Mouse (Mus musculus) ES-Bruce4 (cell line): ENCODE measurements around the gene Trub1. TPM values are rescaled to one million over a fixed set of nuclear protein-coding genes. Genes with fewer than 3 reads are reported as not detected.

Source experiments
- H3K27ac ChIP-seq: 2 replicates; pipeline ENCODE4 v1.5.1; 2012; ENCODE audit warnings: low read length, inconsistent platforms; ENCODE audit not compliant: insufficient read depth
- H3K27me3 ChIP-seq: 2 replicates; pipeline ENCODE4 v1.6.1; 2012; ENCODE audit warnings: mild to moderate bottlenecking, low read length, inconsistent platforms; ENCODE audit not compliant: control insufficient read depth, poor library complexity, insufficient read depth, severe bottlenecking
- H3K36me3 ChIP-seq: 2 replicates; pipeline ENCODE4 v1.6.1; 2012; ENCODE audit warnings: inconsistent platforms, mild to moderate bottlenecking, low read length, moderate library complexity; ENCODE audit not compliant: control insufficient read depth, poor library complexity, insufficient read depth, severe bottlenecking
- H3K4me1 ChIP-seq: one replicate; pipeline ENCODE4 v1.8.1; 2011; ENCODE audit warnings: low read length; ENCODE audit not compliant: control insufficient read depth, insufficient read depth
- H3K4me3 ChIP-seq: 2 replicates; pipeline ENCODE4 v1.5.1; 2011; ENCODE audit warnings: low read depth, mild to moderate bottlenecking, low read length
- H3K9ac ChIP-seq: 2 replicates; pipeline ENCODE4 v1.6.1; 2012; ENCODE audit warnings: low read depth, mild to moderate bottlenecking, inconsistent platforms; ENCODE audit not compliant: poor library complexity, severe bottlenecking
- H3K9me3 ChIP-seq: replicated peaks from 2 replicates; pipeline ENCODE4 v1.6.1; 2012; ENCODE audit warnings: mild to moderate bottlenecking, low read length, inconsistent platforms; ENCODE audit not compliant: control insufficient read depth, poor library complexity, insufficient read depth, severe bottlenecking
- CTCF ChIP-seq: IDR thresholded peaks from one replicate; pipeline ENCODE4 v1.8.1; 2011; ENCODE audit warnings: low read depth, low read length
- EP300 ChIP-seq: IDR thresholded peaks from 2 replicates; pipeline ENCODE4 v1.6.1; 2011; ENCODE audit warnings: low read depth, low read length; ENCODE audit not compliant: insufficient read depth
- POLR2A ChIP-seq: IDR thresholded peaks from one replicate; pipeline ENCODE4 v1.8.1; 2011; ENCODE audit warnings: low read length; ENCODE audit not compliant: insufficient read depth
- polyA plus RNA-seq: library from polyadenylated mRNA; stranded (reverse); fragments of >200 nt; gene quantifications from 2 replicates; pipeline ENCODE4 v1.2.4, GENCODE M21; 2011; ENCODE audit warnings: low read depth; ENCODE audit not compliant: missing spikeins, insufficient read depth, insufficient read length

Gene Trub1
- polyA plus RNA-seq, 1 experiment = 42.4 TPM

DNA sequence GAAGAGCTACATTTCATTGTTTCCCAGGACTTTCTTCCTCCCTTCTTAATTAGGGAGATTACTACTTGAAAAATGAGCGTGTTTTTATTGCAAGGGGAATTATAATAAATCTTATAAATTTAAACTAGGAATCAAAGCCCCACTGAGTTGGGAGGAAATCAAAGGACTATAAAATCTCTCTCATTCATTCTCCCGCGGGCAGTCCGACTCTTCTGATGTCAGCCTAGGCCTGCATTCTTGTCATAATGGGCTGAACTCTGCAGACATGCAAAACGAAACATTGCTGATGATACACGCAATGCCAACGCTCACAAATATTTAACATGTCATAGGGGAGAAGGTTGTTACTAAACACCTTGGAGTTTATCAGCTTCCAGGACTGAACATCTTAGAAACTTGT lies 15.7 kb upstream of the Trub1 start:
- no peak overlapping the region for H3K9ac ChIP-seq
- H3K27me3 ChIP-seq = no peaks in the 10 kb centered on the region; the same call in 1 of the 2 replicates
- no peak overlapping the region for H3K4me3 ChIP-seq
- no peaks in the 10 kb centered on the region for H3K4me1 ChIP-seq
- H3K36me3 ChIP-seq = no peaks in the 10 kb centered on the region
- H3K9me3 ChIP-seq = no peaks in the 10 kb centered on the region
- H3K27ac ChIP-seq = no peak overlapping the region
- no peak for TF ChIP-seq POLR2A
- TF ChIP-seq CTCF = no peak
- TF ChIP-seq EP300 = no peak

DNA sequence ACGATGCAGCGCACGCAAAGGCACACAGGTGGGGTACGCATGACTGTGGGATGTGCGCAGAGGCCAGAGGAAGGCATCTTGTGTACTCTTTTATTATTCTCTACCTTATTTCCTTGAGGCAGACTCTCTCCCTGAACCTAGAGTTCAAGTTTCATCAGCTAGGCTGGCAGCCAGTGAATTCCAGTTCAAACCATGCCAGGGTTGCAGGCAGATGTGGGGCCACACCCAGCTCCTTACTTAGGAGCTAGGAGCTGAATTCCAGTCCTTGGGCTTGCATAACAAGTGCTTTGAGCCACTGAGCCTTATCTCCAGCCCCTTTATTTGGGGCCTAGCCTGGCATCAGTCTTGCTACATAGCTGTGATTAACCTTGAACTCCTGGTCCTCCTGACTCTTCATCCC lies 13.4 kb upstream of the Trub1 start:
- H3K27me3 ChIP-seq = no peaks in the 10 kb centered on the region; the same call in 1 of the 2 replicates
- no peaks in the 10 kb centered on the region for H3K9me3 ChIP-seq
- H3K4me3 ChIP-seq = no peak overlapping the region
- no peak for TF ChIP-seq POLR2A
- TF ChIP-seq CTCF = no peak
- TF ChIP-seq EP300 = no peak
- no peak overlapping the region for H3K9ac ChIP-seq
- H3K4me1 ChIP-seq = no peaks in the 10 kb centered on the region
- no peaks in the 10 kb centered on the region for H3K36me3 ChIP-seq
- H3K27ac ChIP-seq = no peak overlapping the region

DNA sequence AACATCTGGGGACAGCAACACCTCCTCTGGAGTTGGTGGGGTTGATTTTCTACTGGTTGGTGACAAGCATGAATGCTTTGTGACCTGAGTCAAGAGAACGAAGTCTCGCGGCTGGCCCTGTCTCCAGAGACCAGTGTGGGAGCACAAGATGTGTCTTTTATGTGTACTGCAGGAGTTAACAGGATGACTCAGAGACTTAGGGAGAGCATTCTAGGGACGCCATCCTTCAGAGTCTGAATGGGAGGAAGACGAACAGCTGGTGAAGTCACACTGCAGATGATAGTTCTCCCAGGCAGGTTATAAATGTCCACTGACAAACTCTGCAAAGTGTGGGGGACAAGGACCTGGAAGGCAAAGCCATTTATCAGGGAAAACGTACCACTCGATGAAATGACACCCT lies 11.2 kb upstream of the Trub1 start:
- Histone ChIP-seq H3K4me3 (no peak overlapping the region), H3K9ac (no peak overlapping the region), H3K36me3 (no peaks in the 10 kb centered on the region), H3K9me3 (no peaks in the 10 kb centered on the region), H3K4me1 (no peaks in the 10 kb centered on the region), H3K27me3 (no peaks in the 10 kb centered on the region; the same call in 1 of the 2 replicates), H3K27ac (no peak overlapping the region)
- TF ChIP-seq POLR2A (no peak), CTCF (no peak), EP300 (no peak)

DNA sequence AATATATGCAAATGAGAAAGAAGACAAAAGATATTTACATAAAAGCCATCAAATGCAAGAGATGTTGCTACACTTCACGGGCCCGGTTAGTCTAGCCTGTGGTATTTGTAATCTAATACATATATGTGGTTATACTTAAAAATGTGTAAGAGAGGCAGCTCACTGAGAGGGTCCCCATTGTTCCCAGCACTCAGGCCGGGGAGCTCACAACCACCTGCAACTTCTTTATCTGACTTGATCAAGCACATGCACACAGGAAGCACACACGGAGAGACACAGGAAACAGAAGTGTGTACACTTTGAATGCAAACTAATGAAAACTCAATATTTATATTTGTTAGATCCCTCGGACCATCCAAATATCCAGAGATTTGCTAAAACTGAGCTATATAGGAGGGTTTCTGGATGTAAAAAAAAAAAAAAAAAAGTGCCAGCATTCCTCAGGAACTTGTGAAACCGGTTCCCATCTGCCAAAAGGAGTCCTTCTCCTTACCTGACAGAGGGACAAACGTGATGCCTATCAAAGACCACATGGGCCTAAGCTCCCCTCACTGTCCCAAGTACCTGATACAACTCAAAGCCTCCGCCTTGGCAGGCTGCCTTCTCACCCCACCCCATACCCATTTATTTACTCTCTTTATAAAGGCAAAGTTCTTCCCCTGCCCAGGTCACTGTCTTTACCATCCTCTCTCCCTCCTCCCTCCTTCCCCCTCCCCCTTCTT lies 9.6 kb upstream of the Trub1 start:
- H3K4me3 ChIP-seq = no peak overlapping the region
- no peak overlapping the region for H3K9ac ChIP-seq
- no peaks in the 10 kb centered on the region for H3K4me1 ChIP-seq
- TF ChIP-seq CTCF (no peak), EP300 (no peak), POLR2A (no peak)
- H3K9me3 ChIP-seq = no peaks in the 10 kb centered on the region
- no peak overlapping the region for H3K27ac ChIP-seq
- no peaks in the 10 kb centered on the region; the same call in 1 of the 2 replicates for H3K27me3 ChIP-seq
- H3K36me3 ChIP-seq = no peaks in the 10 kb centered on the region

DNA sequence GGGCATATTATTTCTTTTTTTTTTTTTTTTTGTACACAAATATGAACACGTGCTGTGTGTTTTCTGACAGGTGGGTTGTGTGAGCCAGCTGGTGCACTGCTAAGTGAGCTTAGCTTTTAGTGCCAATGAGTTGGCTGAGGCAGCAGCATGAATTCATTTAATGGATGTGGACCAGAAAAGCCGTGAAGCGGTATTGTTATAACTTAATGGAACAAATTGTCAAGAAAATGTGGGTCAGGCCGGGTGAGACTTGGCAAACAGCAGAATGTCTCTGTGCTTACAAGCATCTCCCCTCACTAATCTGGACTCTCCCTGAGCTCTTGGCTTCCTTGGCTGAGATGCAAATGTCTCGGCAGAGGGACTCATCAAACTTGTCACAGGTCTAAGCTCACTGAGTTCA lies 7.7 kb upstream of the Trub1 start:
- Histone ChIP-seq H3K4me1 (no peaks in the 10 kb centered on the region), H3K4me3 (no peak overlapping the region), H3K9me3 (no peaks in the 10 kb centered on the region), H3K27me3 (no peaks in the 10 kb centered on the region; the same call in 1 of the 2 replicates), H3K9ac (no peak overlapping the region), H3K36me3 (no peaks in the 10 kb centered on the region), H3K27ac (no peak overlapping the region)
- TF ChIP-seq POLR2A = no peak
- TF ChIP-seq EP300 = no peak
- no peak for TF ChIP-seq CTCF

DNA sequence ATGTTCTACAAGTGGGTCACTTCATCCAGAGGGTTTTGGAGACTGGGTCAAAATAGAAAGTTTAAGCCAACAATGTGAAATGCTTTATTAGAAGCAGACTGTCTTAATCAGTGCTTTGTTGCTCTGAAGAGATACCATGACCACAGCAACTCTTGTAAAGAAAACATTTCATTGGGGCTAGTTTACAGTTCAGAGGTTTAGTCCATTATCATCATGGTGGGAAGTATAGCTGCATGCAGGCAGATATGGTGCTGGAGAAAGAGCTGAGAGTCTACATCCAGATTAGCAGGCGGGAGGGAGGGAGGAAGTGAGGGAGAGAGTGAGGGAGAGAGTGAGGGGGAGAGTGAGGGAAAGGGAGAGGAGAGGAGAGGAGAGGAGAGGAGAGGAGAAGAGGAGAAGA lies 1.9 kb upstream of the Trub1 start:
- TF ChIP-seq CTCF (no peak), POLR2A (no peak), EP300 (no peak)
- H3K36me3 ChIP-seq = no peaks in the 10 kb centered on the region
- H3K4me3 ChIP-seq = no peak overlapping the region
- no peak overlapping the region for H3K9ac ChIP-seq
- no peaks in the 10 kb centered on the region for H3K4me1 ChIP-seq
- H3K27ac ChIP-seq = no peak overlapping the region
- H3K9me3 ChIP-seq = no peaks in the 10 kb centered on the region
- no peaks in the 10 kb centered on the region for H3K27me3 ChIP-seq
